Mouse (Mus musculus) myocyte (in vitro differentiated cells): ENCODE data around the gene Mfsd4a.

ENCODE experiments used
- CEBPB ChIP-seq: IDR thresholded peaks from 2 replicates; pipeline ENCODE4 v1.6.1; 2011; ENCODE audit warnings: mild to moderate bottlenecking, moderate library complexity; ENCODE audit not compliant: poor library complexity, insufficient read depth, severe bottlenecking
- MYOG ChIP-seq, 3 experiments: IDR thresholded peaks; one replicate each; pipeline ENCODE4 v1.6.1; 2011; ENCODE audit warnings: control low read depth in 2 of 3, low read depth in 2 of 3, mild to moderate bottlenecking in 2 of 3; ENCODE audit not compliant: insufficient read length in 2 of 3, control insufficient read depth in 1 of 3, insufficient read depth in 1 of 3
- POLR2A ChIP-seq: IDR thresholded peaks from one replicate; pipeline ENCODE4 v1.6.1; 2011; ENCODE audit warnings: low read depth, mild to moderate bottlenecking, control low read depth, moderate library complexity; ENCODE audit not compliant: insufficient read length
- USF1 ChIP-seq: IDR thresholded peaks from one replicate; pipeline ENCODE4 v1.6.1; 2011; ENCODE audit warnings: low read depth, mild to moderate bottlenecking, control low read depth, moderate library complexity

DNA sequence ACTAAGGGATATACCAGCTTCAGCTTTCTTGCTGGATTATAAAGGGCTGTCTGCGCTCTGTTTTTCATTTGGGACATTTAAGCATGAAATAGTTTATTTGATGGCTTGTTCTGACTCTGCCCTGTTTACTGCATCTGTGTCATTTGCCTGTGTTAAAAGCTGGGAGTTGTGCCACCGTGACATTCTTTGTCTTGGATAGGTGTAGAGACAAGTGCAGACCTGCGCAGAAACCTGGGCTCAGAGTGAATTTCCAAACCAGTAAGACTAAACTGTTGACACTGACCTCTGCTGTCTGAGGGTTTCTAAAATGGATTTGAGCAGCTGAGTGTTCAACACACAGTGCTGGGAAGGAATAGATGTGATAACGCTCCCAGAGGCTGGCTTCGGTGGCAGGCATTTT is 39.9 kb downstream of the Mfsd4a start:
- TF ChIP-seq USF1 = no peak
- TF ChIP-seq POLR2A = no peak
- no peak for TF ChIP-seq CEBPB
- no peak for TF ChIP-seq MYOG (IDR thresholded peaks at IDR 0.05; ENCODE audit: control insufficient read depth in 1 of 3, insufficient read depth in 1 of 3, insufficient read length in 2 of 3, low read depth in 2 of 3)
